Mouse (Mus musculus) liver, embryonic 11.5 days (tissue): ENCODE data around the gene Ints7. TPM values are rescaled to one million over a fixed set of nuclear protein-coding genes. Genes with fewer than 3 reads are reported as not detected.

Source experiments
- ATAC-seq: fragments of 200-750 bp; cut with Nextera tagmentation; replicated peaks from 2 replicates; pipeline ENCODE4 v1.8.0; 2017; ENCODE audit warnings: moderate number of reproducible peaks, mild to moderate bottlenecking, moderate TSS enrichment, moderate library complexity; ENCODE audit not compliant: low FRiP score
- DNase-seq: peaks from one replicate; pipeline ENCODE4 v3.0.0-alpha.2; 2017; ENCODE audit warnings: low spot score
- H3K27ac ChIP-seq: fragments of 300-500 bp; sonication (generic); 2 replicates; pipeline ENCODE4 v1.5.1; 2014; ENCODE audit warnings: mild to moderate bottlenecking, low read depth, low read length, control low read depth
- H3K27me3 ChIP-seq: fragments of 300-500 bp; sonication (generic); replicated peaks from 2 replicates; pipeline ENCODE4 v1.6.1; 2014; ENCODE audit warnings: low read length, mixed read lengths; ENCODE audit not compliant: control insufficient read depth, insufficient read depth
- H3K36me3 ChIP-seq: fragments of 300-500 bp; sonication (generic); 2 replicates; pipeline ENCODE4 v1.6.1; 2014; ENCODE audit warnings: mild to moderate bottlenecking, low read length, moderate library complexity, mixed read lengths; ENCODE audit not compliant: control insufficient read depth, insufficient read depth
- H3K4me1 ChIP-seq: fragments of 300-500 bp; sonication (generic); replicated peaks from 2 replicates; pipeline ENCODE4 v1.6.1; 2014; ENCODE audit warnings: low read length, mixed read lengths; ENCODE audit not compliant: control insufficient read depth, insufficient read depth
- H3K4me2 ChIP-seq: fragments of 300-500 bp; sonication (generic); 2 replicates; pipeline ENCODE4 v1.6.1; 2014; ENCODE audit warnings: mild to moderate bottlenecking, control low read depth, moderate library complexity
- H3K4me3 ChIP-seq: fragments of 300-500 bp; sonication (generic); 2 replicates; pipeline ENCODE4 v1.5.1; 2014; ENCODE audit warnings: low read depth, low read length, control low read depth
- H3K9ac ChIP-seq: fragments of 300-500 bp; sonication (generic); 2 replicates; pipeline ENCODE4 v1.6.1; 2014; ENCODE audit warnings: low read depth, low read length, control low read depth
- H3K9me3 ChIP-seq: fragments of 300-500 bp; sonication (generic); 2 replicates; pipeline ENCODE4 v1.6.1; 2016; ENCODE audit warnings: low read length, inconsistent platforms, mixed read lengths; ENCODE audit not compliant: control insufficient read depth
- WGBS: fragments of 180-500 bp; shearing (Covaris S2); extraction: QIAGEN DNeasy Blood & Tissue Kit; methylation state at CpG from one replicate; pipeline ENCODE4 v1.1.7; 2014; 5-methylcytosine and 5-hydroxymethylcytosine counted together
- polyA plus RNA-seq: library from polyadenylated mRNA; unstranded; fragments of >200 nt; fragmentation: Nextera tagmentation; extraction: Ambion mirVana; gene quantifications from 2 replicates; pipeline ENCODE4 v1.2.1, GENCODE M21; 2014

Gene Ints7
- polyA plus RNA-seq, 1 experiment from 2014 or later, result 54.1 TPM

- H3K4me2 ChIP-seq, result no peak overlapping the region
- ATAC-seq (no peak), DNase-seq (no peak)
- no peaks in the 10 kb centered on the region for H3K4me1 ChIP-seq
- no peak overlapping the region for H3K9ac ChIP-seq
- no peaks in the 10 kb centered on the region for H3K9me3 ChIP-seq
- no peaks in the 10 kb centered on the region for H3K27me3 ChIP-seq
- H3K36me3 ChIP-seq, result peaks cover 28% of the 10 kb centered on the region; the same call in 1 of the 2 replicates
- no peak overlapping the region for H3K4me3 ChIP-seq
- 90% methylated on average over 12 of the region's 12 CpGs for WGBS
- H3K27ac ChIP-seq, result no peak overlapping the region
These were observed 16.7 kb downstream of the Ints7 start for GRCm38 (mm10) chr1:191592016-191592720.

GRCm38 (mm10) chr1:191596076-191596475 is 20.6 kb downstream of the Ints7 start:
- ATAC-seq (no peak), DNase-seq (no peak)
- Histone ChIP-seq H3K9ac (no peak overlapping the region), H3K4me2 (no peak overlapping the region), H3K4me1 (no peaks in the 10 kb centered on the region), H3K9me3 (no peaks in the 10 kb centered on the region), H3K36me3 (peaks cover 18% of the 10 kb centered on the region), H3K27me3 (no peaks in the 10 kb centered on the region), H3K27ac (no peak overlapping the region), H3K4me3 (no peak overlapping the region)
- 91% methylated on average over 8 of the region's 8 CpGs for WGBS

- WGBS, result 68% methylated on average over 5 of the region's 5 CpGs
- no peak for ATAC-seq
These were observed 23.8 kb downstream of the Ints7 start for GRCm38 (mm10) chr1:191599210-191599609.

GRCm38 (mm10) chr1:191604690-191605089 is 29.3 kb downstream of the Ints7 start:
- no peak overlapping the region for H3K9ac ChIP-seq
- DNase-seq, result no peak
- H3K27me3 ChIP-seq, result no peaks in the 10 kb centered on the region
- no peak for ATAC-seq
- H3K4me3 ChIP-seq, result no peak overlapping the region
- H3K36me3 ChIP-seq, result peaks cover 41% of the 10 kb centered on the region
- no peak overlapping the region for H3K27ac ChIP-seq
- 87% methylated on average over 3 of the region's 3 CpGs for WGBS
- H3K4me1 ChIP-seq, result no peaks in the 10 kb centered on the region
- H3K4me2 ChIP-seq, result no peak overlapping the region
- no peaks in the 10 kb centered on the region for H3K9me3 ChIP-seq

More at GRCm38 (mm10) chr1:191599210-191599609, 23.8 kb downstream of the Ints7 start:
- H3K27me3 ChIP-seq, result no peaks in the 10 kb centered on the region
- peaks cover 26% of the 10 kb centered on the region for H3K36me3 ChIP-seq
- no peaks in the 10 kb centered on the region for H3K4me1 ChIP-seq
- no peaks in the 10 kb centered on the region for H3K9me3 ChIP-seq
- no peak overlapping the region for H3K4me3 ChIP-seq
- no peak overlapping the region for H3K9ac ChIP-seq
- no peak overlapping the region for H3K27ac ChIP-seq
- no peak overlapping the region for H3K4me2 ChIP-seq
- no peak for DNase-seq

GRCm38 (mm10) chr1:191609051-191609450 is 33.6 kb downstream of the Ints7 start:
- no peak for DNase-seq
- 84% methylated on average over 6 of the region's 6 CpGs for WGBS
- Histone ChIP-seq H3K9ac (no peak overlapping the region), H3K27ac (no peak overlapping the region), H3K4me2 (no peak overlapping the region), H3K4me3 (no peak overlapping the region), H3K9me3 (no peaks in the 10 kb centered on the region), H3K27me3 (no peaks in the 10 kb centered on the region), H3K36me3 (peaks cover 51% of the 10 kb centered on the region), H3K4me1 (no peaks in the 10 kb centered on the region)
- ATAC-seq, result no peak

- Histone ChIP-seq H3K4me3 (no peak overlapping the region), H3K9ac (no peak overlapping the region), H3K4me2 (no peak overlapping the region), H3K27ac (no peak overlapping the region), H3K9me3 (no peaks in the 10 kb centered on the region), H3K4me1 (no peaks in the 10 kb centered on the region), H3K27me3 (no peaks in the 10 kb centered on the region), H3K36me3 (peaks cover 52% of the 10 kb centered on the region)
- ATAC-seq (no peak), DNase-seq (no peak)
- WGBS, result 92% methylated on average over 1 of the region's 1 CpGs
These were observed 34.1 kb downstream of the Ints7 start for GRCm38 (mm10) chr1:191609578-191609977.

- H3K36me3 ChIP-seq, result peaks cover 54% of the 10 kb centered on the region
- 91% methylated on average over 7 of the region's 7 CpGs for WGBS
- no peak overlapping the region for H3K9ac ChIP-seq
- H3K27me3 ChIP-seq, result no peaks in the 10 kb centered on the region
- no peak overlapping the region for H3K4me2 ChIP-seq
- H3K9me3 ChIP-seq, result no peaks in the 10 kb centered on the region
- H3K4me1 ChIP-seq, result no peaks in the 10 kb centered on the region
- DNase-seq, result no peak
- H3K27ac ChIP-seq, result no peak overlapping the region
- ATAC-seq, result no peak
- H3K4me3 ChIP-seq, result no peak overlapping the region
These were observed 34.9 kb downstream of the Ints7 start for GRCm38 (mm10) chr1:191610357-191610756.

GRCm38 (mm10) chr1:191611686-191612085 is 36.2 kb downstream of the Ints7 start:
- Histone ChIP-seq H3K4me3 (no peak overlapping the region), H3K9ac (no peak overlapping the region), H3K27me3 (no peaks in the 10 kb centered on the region), H3K4me1 (no peaks in the 10 kb centered on the region), H3K27ac (no peak overlapping the region), H3K36me3 (peaks cover 55% of the 10 kb centered on the region), H3K4me2 (no peak overlapping the region), H3K9me3 (no peaks in the 10 kb centered on the region)
- WGBS, result 86% methylated on average over 9 of the region's 9 CpGs
- ATAC-seq (no peak), DNase-seq (no peak)

- Histone ChIP-seq H3K36me3 (peaks cover 49% of the 10 kb centered on the region), H3K27me3 (no peaks in the 10 kb centered on the region), H3K9me3 (no peaks in the 10 kb centered on the region), H3K4me1 (no peaks in the 10 kb centered on the region), H3K27ac (no peak overlapping the region), H3K9ac (no peak overlapping the region), H3K4me3 (no peak overlapping the region), H3K4me2 (no peak overlapping the region)
- 85% methylated on average over 16 of the region's 16 CpGs for WGBS
- DNase-seq, result no peak
- no peak for ATAC-seq
These were observed 37.4 kb downstream of the Ints7 start for GRCm38 (mm10) chr1:191612877-191613276.
